Mouse (Mus musculus) ES-E14 (cell line): ENCODE results near the gene Tph2. TPM values are rescaled to one million over a fixed set of nuclear protein-coding genes. Genes with fewer than 3 reads are reported as not detected.
"Not testable (repeated sequence)": the region's sequence is repeated elsewhere in the genome, so short reads cannot be mapped to it uniquely, and the experiment has no call there.

Experiments
- DNase-seq: peaks from one replicate; pipeline ENCODE4 v3.0.0-alpha.2; 2013; ENCODE audit warnings: low read depth, low spot score
- H3K27ac ChIP-seq: 2 replicates; pipeline ENCODE4 v1.5.1; 2012; ENCODE audit warnings: low read depth, mild to moderate bottlenecking, low read length, moderate library complexity, mixed read lengths; ENCODE audit not compliant: poor library complexity, insufficient read depth, severe bottlenecking
- H3K36me3 ChIP-seq: 2 replicates; pipeline ENCODE4 v1.6.1; 2012; ENCODE audit warnings: mild to moderate bottlenecking, low read length, moderate library complexity, mixed read lengths; ENCODE audit not compliant: control insufficient read depth, poor library complexity, insufficient read depth, severe bottlenecking
- H3K4me1 ChIP-seq, 2 experiments: fragments of 150-350 bp in 1 of 2; sonication (generic) in 1 of 2; 2 replicates each; pipeline ENCODE4 v1.6.1; 2012; ENCODE audit warnings: low read length in 2 of 2, mild to moderate bottlenecking in 1 of 2, mixed read lengths in 1 of 2; ENCODE audit not compliant: control insufficient read depth in 2 of 2, insufficient read depth in 2 of 2, poor library complexity in 1 of 2
- H3K4me3 ChIP-seq, 2 experiments: fragments of 150-350 bp in 1 of 2; sonication (generic) in 1 of 2; 2 replicates each; pipeline ENCODE4 v1.5.1; 2012; ENCODE audit warnings: low read length in 2 of 2, low read depth in 1 of 2, mild to moderate bottlenecking in 1 of 2, mixed read lengths in 1 of 2; ENCODE audit not compliant: insufficient read depth in 1 of 2, poor library complexity in 1 of 2, severe bottlenecking in 1 of 2
- H3K9ac ChIP-seq: 2 replicates; pipeline ENCODE4 v1.6.1; 2012; ENCODE audit warnings: low read depth, mild to moderate bottlenecking, low read length, mixed read lengths; ENCODE audit not compliant: poor library complexity, insufficient read depth, severe bottlenecking
- H3K9me3 ChIP-seq: fragments of 150-350 bp; sonication (generic); 2 replicates; pipeline ENCODE4 v1.6.1; 2012; ENCODE audit warnings: low read depth, mild to moderate bottlenecking, low read length; ENCODE audit not compliant: control insufficient read depth, insufficient read depth
- CHD2 ChIP-seq: IDR thresholded peaks from 2 replicates; pipeline ENCODE4 v1.6.1; 2014; ENCODE audit warnings: mild to moderate bottlenecking, low read depth, low read length, inconsistent platforms
- HCFC1 ChIP-seq: IDR thresholded peaks from 2 replicates; pipeline ENCODE4 v1.6.1; 2012; ENCODE audit warnings: low read length, inconsistent platforms, borderline replicate concordance; ENCODE audit not compliant: insufficient read depth
- MAFK ChIP-seq: IDR thresholded peaks from 2 replicates; pipeline ENCODE4 v1.6.1; 2014; ENCODE audit warnings: mild to moderate bottlenecking, low read depth, low read length, inconsistent platforms; ENCODE audit not compliant: insufficient read depth
- ZC3H11A ChIP-seq: IDR thresholded peaks from 2 replicates; pipeline ENCODE4 v1.6.1; 2012; ENCODE audit warnings: low read depth, mild to moderate bottlenecking, inconsistent platforms, low read length, borderline replicate concordance
- ZNF384 ChIP-seq: IDR thresholded peaks from 2 replicates; pipeline ENCODE4 v1.6.1; 2012; ENCODE audit warnings: low read depth, low read length, inconsistent platforms
- in situ Hi-C, 2 experiments: fragments of 600-800 bp; cut with MboI; formaldehyde crosslinking; loops; one replicate each; pipeline ENCODE4 v1.15.1; 2025; ENCODE audit warnings: low sequenced_read_pairs in 2 of 2, inconsistent platforms in 1 of 2; ENCODE audit not compliant: unreplicated experiment in 2 of 2
- total RNA-seq: library from RNA; depleted of rRNA; stranded (reverse); fragments of 300-350 nt; gene quantifications from 2 replicates; pipeline ENCODE4 v1.2.3, GENCODE M21; 2012

Gene Tph2
- total RNA-seq, 1 experiment: 0.18 TPM

DNA sequence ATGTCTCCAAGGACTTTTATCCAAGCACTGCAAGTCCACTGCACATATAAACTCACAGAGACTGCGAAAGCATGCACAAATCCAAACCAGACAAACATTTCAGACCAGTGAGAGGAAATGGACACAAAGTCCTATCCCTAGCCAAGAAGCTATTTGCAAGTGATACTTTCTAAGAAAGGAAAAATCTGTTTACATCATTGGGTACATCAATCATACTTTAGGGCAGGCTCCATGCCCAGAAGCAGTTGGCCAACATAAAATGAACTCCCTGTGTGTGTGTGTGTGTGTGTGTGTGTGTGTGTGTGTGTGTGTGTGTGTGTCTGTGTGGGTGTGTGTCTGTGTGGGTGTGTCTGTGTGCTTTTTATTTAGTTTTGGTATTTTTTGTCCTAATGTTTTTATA lies 2.6 kb upstream of the Tph2 start:
- Histone ChIP-seq H3K36me3 (no peaks in the 10 kb centered on the region), H3K27ac (no peak overlapping the region), H3K4me3 (no peak overlapping the region), H3K9me3 (no peaks in the 10 kb centered on the region), H3K4me1 (no peaks in the 10 kb centered on the region), H3K9ac (no peak overlapping the region)
- TF ChIP-seq ZC3H11A (no peak), HCFC1 (no peak), CHD2 (no peak), MAFK (no peak)
- in situ Hi-C loops: no loop called here
- no peak for DNase-seq

- TF ChIP-seq ZC3H11A (no peak), ZNF384 (no peak), CHD2 (no peak), MAFK (no peak), HCFC1 (no peak)
- in situ Hi-C loops: no loop called here
- no peak overlapping the region for H3K27ac ChIP-seq
These were observed 3.8 kb downstream of the Tph2 start for GRCm38 (mm10) chr10:115181034-115181433.

GRCm38 (mm10) chr10:115178019-115178418 lies 6.8 kb downstream of the Tph2 start:
- H3K9me3 ChIP-seq, in situ Hi-C loops, H3K27ac ChIP-seq, DNase-seq, H3K4me1 ChIP-seq, H3K36me3 ChIP-seq, H3K9ac ChIP-seq, H3K4me3 ChIP-seq: not testable (repeated sequence)

More at GRCm38 (mm10) chr10:115181034-115181433, 3.8 kb downstream of the Tph2 start:
- Histone ChIP-seq H3K9me3 (no peaks in the 10 kb centered on the region), H3K36me3 (no peaks in the 10 kb centered on the region), H3K4me1 (no peaks in the 10 kb centered on the region), H3K9ac (no peak overlapping the region), H3K4me3 (no peak overlapping the region)
- DNase-seq: no peak

DNA sequence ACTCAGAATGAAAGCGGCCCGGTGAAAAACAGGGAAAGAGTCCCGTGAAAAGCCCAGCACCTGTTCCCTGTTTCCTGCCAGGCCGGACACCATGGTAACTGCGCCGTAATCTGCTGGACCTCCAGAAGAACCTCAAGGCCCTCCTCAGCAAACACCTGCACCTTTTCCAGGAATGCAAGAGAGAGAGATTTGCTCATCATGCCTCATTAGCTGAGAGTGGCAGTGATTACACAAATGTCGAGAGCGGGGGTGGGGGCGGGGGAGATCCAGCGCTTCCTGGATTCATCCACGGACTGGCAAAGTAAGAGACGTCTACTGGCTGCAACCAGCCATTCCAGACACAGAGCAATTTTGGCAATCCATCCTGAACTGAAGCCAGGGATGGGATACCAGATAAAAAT lies 9.2 kb downstream of the Tph2 start:
- Histone ChIP-seq H3K27ac (no peak overlapping the region), H3K9ac (no peak overlapping the region), H3K36me3 (no peaks in the 10 kb centered on the region), H3K9me3 (no peaks in the 10 kb centered on the region), H3K4me1 (peaks cover 0 to 2% of the 10 kb centered on the region in 2 experiments; a peak in 1 of 4 replicates), H3K4me3 (no peak overlapping the region)
- in situ Hi-C loops: no loop called here
- no peak for DNase-seq
- TF ChIP-seq MAFK (no peak), HCFC1 (no peak), ZC3H11A (no peak), ZNF384 (no peak), CHD2 (no peak)

DNA sequence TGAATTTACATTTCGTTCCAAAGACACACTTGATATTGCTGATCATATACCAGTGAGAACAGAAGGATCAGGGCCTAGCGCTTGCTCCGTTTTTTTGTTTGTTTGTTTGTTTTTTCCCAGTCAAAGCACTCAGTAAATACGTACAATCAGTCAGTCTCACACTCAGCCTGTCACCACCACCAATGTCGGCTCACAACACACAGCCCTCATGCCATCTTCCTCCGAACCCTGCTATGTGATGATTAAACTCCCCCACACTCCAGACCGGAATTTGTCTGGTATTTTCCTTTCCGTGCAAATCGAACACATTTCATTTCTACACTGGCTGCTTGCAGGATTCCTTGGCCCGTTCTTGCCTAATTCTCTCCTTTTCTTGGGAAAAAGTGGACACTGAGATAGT lies 11.5 kb downstream of the Tph2 start:
- Histone ChIP-seq H3K9me3 (no peaks in the 10 kb centered on the region), H3K4me3 (no peak overlapping the region), H3K27ac (no peak overlapping the region), H3K9ac (no peak overlapping the region), H3K4me1 (peaks cover 0 to 7% of the 10 kb centered on the region in 2 experiments; a peak in 2 of 4 replicates), H3K36me3 (no peaks in the 10 kb centered on the region)
- DNase-seq: no peak
- TF ChIP-seq ZNF384: no peak
- TF ChIP-seq CHD2: no peak
- TF ChIP-seq ZC3H11A: no peak
- no peak for TF ChIP-seq HCFC1
- TF ChIP-seq MAFK: no peak
- in situ Hi-C loops: no loop called here
